Mouse (Mus musculus) heart, adult 2 months (tissue): ENCODE measurements around the gene Rsbn1.

Experiments
- EP300 ChIP-seq: fragments of 200-500 bp; IDR thresholded peaks from 2 replicates; pipeline ENCODE4 v1.6.1; 2011; ENCODE audit warnings: low read depth, low read length, control low read depth; ENCODE audit not compliant: insufficient read depth
- POLR2A ChIP-seq: fragments of 200-500 bp; IDR thresholded peaks from 2 replicates; pipeline ENCODE4 v1.6.1; 2011; ENCODE audit warnings: mild to moderate bottlenecking, low read depth, low read length, control low read depth; ENCODE audit not compliant: insufficient read depth

DNA sequence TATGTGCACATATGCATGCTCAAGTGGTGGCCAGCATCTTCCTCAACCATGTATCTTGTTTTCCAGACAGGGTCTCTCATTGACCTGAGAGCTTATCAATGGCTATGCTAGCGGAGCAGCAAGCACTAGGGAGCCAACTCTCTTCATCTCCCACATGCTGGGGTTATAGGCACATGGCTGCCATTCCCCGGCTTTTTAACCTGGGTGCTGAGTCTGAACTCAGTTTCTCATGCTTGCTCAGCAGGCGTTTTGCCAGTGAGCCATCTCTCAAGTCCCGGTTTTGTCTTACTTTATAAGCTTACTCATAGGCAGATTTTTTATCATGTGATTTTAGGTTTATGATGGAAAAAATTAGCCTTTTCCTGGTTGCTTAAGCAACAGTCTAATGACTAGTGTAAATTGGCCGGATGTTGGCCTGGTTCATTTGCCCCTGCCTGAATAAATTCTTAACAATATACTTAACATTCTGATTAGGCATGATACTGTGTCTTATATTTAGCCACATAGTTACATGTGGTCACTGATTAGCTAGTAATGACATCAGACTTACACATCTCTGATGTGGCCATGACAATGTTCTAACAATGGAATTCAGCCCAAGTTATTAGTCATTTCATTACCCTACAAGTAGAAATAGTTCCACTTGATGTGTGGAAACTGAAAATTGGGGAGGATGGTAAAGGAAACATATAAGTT, 6.4 kb upstream of the Rsbn1 start:
- TF ChIP-seq POLR2A (no peak), EP300 (no peak)
